ENCODE assay signal across 18 mouse cellular contexts in the genomic region with DNA sequence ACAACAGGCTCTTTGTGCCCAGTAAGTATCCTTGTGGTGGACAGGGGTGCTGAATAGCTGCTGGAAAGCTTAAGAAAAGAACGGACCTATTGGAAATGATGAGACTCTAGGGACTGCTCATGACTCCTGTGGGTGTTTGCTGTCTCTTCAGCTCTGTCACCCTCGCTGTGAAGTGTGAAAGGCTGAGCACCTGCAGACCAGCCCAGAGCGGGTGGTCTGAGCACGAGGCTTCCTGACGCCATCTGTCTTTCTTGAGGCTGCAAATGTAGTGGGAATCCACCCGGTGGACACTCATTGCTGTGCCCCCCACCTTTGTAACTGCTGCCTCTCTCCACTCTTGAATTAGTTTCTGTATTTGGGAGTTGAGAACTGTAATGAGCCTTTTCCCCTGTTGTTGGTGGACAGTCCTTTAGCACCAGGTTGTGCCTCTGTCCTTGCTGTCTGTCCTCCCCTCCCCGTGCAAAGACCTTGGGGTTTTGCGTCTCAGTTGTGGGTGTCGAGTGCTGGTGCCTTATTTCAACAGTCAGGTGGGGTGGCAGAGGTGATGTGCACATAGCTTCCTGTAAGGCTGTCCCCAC.
DNase-seq lines count a peak whose midpoint lies in the region; ATAC-seq and TF ChIP-seq lines count a peak whose summit lies in the region.
"Had no signal": no experiment of that assay in that cellular context is flagged by ENCODE, and none has a peak within 500 bp of the region (broad histone marks: within the 10 kb centered on the region; RNA-seq: fewer than 3 reads in every experiment).

No protein-coding gene starts in this region.

- 82% methylated on average over 9 of the region's 9 CpGs for WGBS in forebrain, postnatal 0 days
- 94% methylated on average over 9 of the region's 9 CpGs for WGBS in forebrain, embryonic 10.5 days
- 71% methylated on average over 9 of the region's 9 CpGs for WGBS in hindbrain, postnatal 0 days
- WGBS in hindbrain, embryonic 13.5 days, result 90% methylated on average over 9 of the region's 9 CpGs
- 85% methylated on average over 9 of the region's 9 CpGs for WGBS in midbrain, embryonic 16.5 days
- WGBS in midbrain, embryonic 10.5 days, result 93% methylated on average over 9 of the region's 9 CpGs
- WGBS in small intestine, adult 2 months, result 90% methylated on average over 9 of the region's 9 CpGs

- no peak for TF ChIP-seq CTCF in forebrain, postnatal 0 days (IDR thresholded peaks at IDR 0.05; ENCODE audit: low read depth)
- no peak for TF ChIP-seq CTCF in hindbrain, postnatal 0 days (IDR thresholded peaks at IDR 0.05; ENCODE audit: low read depth)
- TF ChIP-seq CTCF in small intestine, adult 2 months (IDR thresholded peaks at IDR 0.05; ENCODE audit: extremely low read depth, insufficient read length, insufficient replicate concordance, low read depth, low read length), result no peak

- H3K4me1 ChIP-seq in forebrain, postnatal 0 days (ENCODE audit: insufficient read depth), result no peaks in the 10 kb centered on the region
- peaks cover 7% of the 10 kb centered on the region; the same call in 1 of the 2 replicates for H3K4me1 ChIP-seq in forebrain, embryonic 10.5 days
- 0 out of 2 replicates have a peak, but pooled peaks cover 4% of the 10 kb centered on the region for H3K4me1 ChIP-seq in hindbrain, postnatal 0 days (ENCODE audit: insufficient read depth, low read length)
- peaks cover 10% of the 10 kb centered on the region; the same call in 1 of the 2 replicates for H3K4me1 ChIP-seq in hindbrain, embryonic 13.5 days (replicated peaks)
- H3K4me1 ChIP-seq in midbrain, embryonic 16.5 days (ENCODE audit: control insufficient read depth, insufficient read depth, low read length), result no peaks in the 10 kb centered on the region
- H3K4me1 ChIP-seq in midbrain, embryonic 10.5 days, result no peaks in the 10 kb centered on the region
- H3K4me1 ChIP-seq in small intestine, adult 2 months (ENCODE audit: control insufficient read depth, insufficient read depth, insufficient read length, low read length), result peaks cover 26% of the 10 kb centered on the region; the same call in 1 of the 2 replicates
- H3K4me1 ChIP-seq: embryonic facial prominence, embryonic 15.5 days; intestine, embryonic 15.5 days; neural tube, embryonic 15.5 days had no signal

- H3K4me2 ChIP-seq in forebrain, postnatal 0 days (ENCODE audit: low read depth), result no peak overlapping the region
- no peak overlapping the region for H3K4me2 ChIP-seq in hindbrain, postnatal 0 days (ENCODE audit: low read depth, low read length)
- H3K4me2 ChIP-seq in hindbrain, embryonic 13.5 days, result no peak overlapping the region
- H3K4me2 ChIP-seq in midbrain, embryonic 16.5 days (ENCODE audit: low read length), result no peak overlapping the region
- H3K4me2 ChIP-seq: embryonic facial prominence, embryonic 15.5 days; heart, embryonic 15.5 days; hindbrain, embryonic 14.5 days; intestine, embryonic 15.5 days; neural tube, embryonic 15.5 days had no signal

- TF ChIP-seq POLR2A in small intestine, adult 2 months (IDR thresholded peaks at IDR 0.05; ENCODE audit: low read depth, low read length), result no peak

- H3K9me3 ChIP-seq in forebrain, postnatal 0 days (ENCODE audit: low read length), result no peaks in the 10 kb centered on the region
- H3K9me3 ChIP-seq in forebrain, embryonic 10.5 days, result no peaks in the 10 kb centered on the region
- H3K9me3 ChIP-seq in hindbrain, postnatal 0 days (ENCODE audit: low read length), result no peaks in the 10 kb centered on the region
- H3K9me3 ChIP-seq in hindbrain, embryonic 13.5 days, result no peaks in the 10 kb centered on the region
- no peaks in the 10 kb centered on the region for H3K9me3 ChIP-seq in midbrain, embryonic 16.5 days (replicated peaks; ENCODE audit: control insufficient read depth, low read length, poor library complexity, severe bottlenecking)
- no peaks in the 10 kb centered on the region; the same call in 1 of the 2 replicates for H3K9me3 ChIP-seq in midbrain, embryonic 10.5 days (replicated peaks)
- H3K9me3 ChIP-seq: embryonic facial prominence, embryonic 10.5 days; embryonic facial prominence, embryonic 15.5 days; heart, embryonic 15.5 days; intestine, embryonic 15.5 days; neural tube, embryonic 15.5 days had no signal

- no peak overlapping the region for H3K27ac ChIP-seq in forebrain, postnatal 0 days (ENCODE audit: low read depth, low read length)
- H3K27ac ChIP-seq in forebrain, embryonic 10.5 days, result no peak overlapping the region
- peak overlapping the region; percentile 15; the same call in 1 of the 2 replicates for H3K27ac ChIP-seq in hindbrain, postnatal 0 days
- H3K27ac ChIP-seq in hindbrain, embryonic 13.5 days, result no peak overlapping the region
- no peak overlapping the region for H3K27ac ChIP-seq in midbrain, embryonic 16.5 days (ENCODE audit: low read length)
- H3K27ac ChIP-seq in midbrain, embryonic 10.5 days (replicated peaks), result no peak overlapping the region
- peak overlapping the region; percentile 41; the same call in 1 of the 2 replicates for H3K27ac ChIP-seq in small intestine, adult 2 months (ENCODE audit: insufficient read depth, low read depth, low read length)
- H3K27ac ChIP-seq: embryonic facial prominence, embryonic 10.5 days; embryonic facial prominence, embryonic 15.5 days; heart, embryonic 15.5 days; hindbrain, embryonic 14.5 days; intestine, embryonic 15.5 days; liver, embryonic 14.5 days; neural tube, embryonic 15.5 days had no signal

- H3K36me3 ChIP-seq in forebrain, postnatal 0 days (ENCODE audit: insufficient read depth), result no peaks in the 10 kb centered on the region
- peaks cover 10% of the 10 kb centered on the region for H3K36me3 ChIP-seq in forebrain, embryonic 10.5 days (replicated peaks)
- H3K36me3 ChIP-seq in hindbrain, postnatal 0 days (ENCODE audit: insufficient read depth, low read length), result no peaks in the 10 kb centered on the region; the same call in 1 of the 2 replicates
- peaks cover 32% of the 10 kb centered on the region for H3K36me3 ChIP-seq in hindbrain, embryonic 13.5 days
- H3K36me3 ChIP-seq in midbrain, embryonic 16.5 days (ENCODE audit: control insufficient read depth, insufficient read depth, low read length), result peaks cover 2% of the 10 kb centered on the region; the same call in 1 of the 2 replicates
- H3K36me3 ChIP-seq in midbrain, embryonic 10.5 days, result peaks cover 10% of the 10 kb centered on the region
- peaks cover 3% of the 10 kb centered on the region for H3K36me3 ChIP-seq in small intestine, adult 2 months (ENCODE audit: control insufficient read depth, insufficient read depth, low read length)
- H3K36me3 ChIP-seq: heart, embryonic 15.5 days had no signal

- no peaks in the 10 kb centered on the region for H3K27me3 ChIP-seq in forebrain, postnatal 0 days (ENCODE audit: insufficient read depth, low read length)
- no peaks in the 10 kb centered on the region for H3K27me3 ChIP-seq in forebrain, embryonic 10.5 days (ENCODE audit: poor library complexity, severe bottlenecking)
- H3K27me3 ChIP-seq in hindbrain, postnatal 0 days (ENCODE audit: insufficient read depth, low read length), result no peaks in the 10 kb centered on the region
- H3K27me3 ChIP-seq in hindbrain, embryonic 13.5 days, result no peaks in the 10 kb centered on the region
- H3K27me3 ChIP-seq in midbrain, embryonic 16.5 days (ENCODE audit: control insufficient read depth, insufficient read depth, low read depth, low read length), result no peaks in the 10 kb centered on the region
- H3K27me3 ChIP-seq in midbrain, embryonic 10.5 days (ENCODE audit: low read depth, poor library complexity, severe bottlenecking), result no peaks in the 10 kb centered on the region
- H3K27me3 ChIP-seq in small intestine, adult 2 months (ENCODE audit: control insufficient read depth, insufficient read depth, low read length), result no peaks in the 10 kb centered on the region
- H3K27me3 ChIP-seq: embryonic facial prominence, embryonic 15.5 days; heart, embryonic 15.5 days; intestine, embryonic 15.5 days; neural tube, embryonic 15.5 days had no signal

- ATAC-seq in forebrain, postnatal 0 days, result peak; percentile 20; the same call in 1 of the 2 replicates
- ATAC-seq in hindbrain, postnatal 0 days, result no peak; the same call in 1 of the 2 replicates
- no peak for ATAC-seq in hindbrain, embryonic 13.5 days (ENCODE audit: low FRiP score)
- ATAC-seq in midbrain, embryonic 16.5 days, result peak; percentile 26; the same call in 1 of the 2 replicates
- ATAC-seq: CD4-positive, CD25-positive, alpha-beta regulatory T cell, adult 4 months; forebrain, embryonic 14.5 days; intestine, embryonic 15.5 days had no signal

- no peak overlapping the region for H3K9ac ChIP-seq in forebrain, postnatal 0 days
- H3K9ac ChIP-seq in hindbrain, postnatal 0 days (replicated peaks; ENCODE audit: low read length), result no peak overlapping the region
- no peak overlapping the region for H3K9ac ChIP-seq in hindbrain, embryonic 13.5 days
- no peak overlapping the region for H3K9ac ChIP-seq in midbrain, embryonic 16.5 days (ENCODE audit: low read depth, low read length)
- H3K9ac ChIP-seq: embryonic facial prominence, embryonic 15.5 days; heart, embryonic 15.5 days; hindbrain, embryonic 14.5 days; intestine, embryonic 15.5 days; liver, embryonic 14.5 days; neural tube, embryonic 15.5 days had no signal

- H3K4me3 ChIP-seq in forebrain, postnatal 0 days (ENCODE audit: low read depth, low read length), result no peak overlapping the region
- H3K4me3 ChIP-seq in forebrain, embryonic 10.5 days, result no peak overlapping the region
- no peak overlapping the region for H3K4me3 ChIP-seq in hindbrain, postnatal 0 days (ENCODE audit: low read length)
- H3K4me3 ChIP-seq in hindbrain, embryonic 13.5 days, result no peak overlapping the region
- no peak overlapping the region for H3K4me3 ChIP-seq in midbrain, embryonic 16.5 days (ENCODE audit: low read depth, low read length)
- H3K4me3 ChIP-seq in midbrain, embryonic 10.5 days, result no peak overlapping the region
- no peak overlapping the region for H3K4me3 ChIP-seq in small intestine, adult 2 months (ENCODE audit: low read depth, low read length)
- H3K4me3 ChIP-seq: embryonic facial prominence, embryonic 10.5 days; embryonic facial prominence, embryonic 15.5 days; heart, embryonic 15.5 days; intestine, embryonic 15.5 days; myocyte; neural tube, embryonic 15.5 days had no signal

- no peak for DNase-seq in forebrain, postnatal 0 days
- DNase-seq in forebrain, embryonic 10.5 days (ENCODE audit: extremely low spot score, low spot score), result no peak
- no peak for DNase-seq in hindbrain, postnatal 0 days (ENCODE audit: low spot score)
- DNase-seq in midbrain, embryonic 10.5 days (ENCODE audit: low spot score), result no peak
- DNase-seq: right cerebral cortex, postnatal 25 days had no signal

Comparison
In these comparisons a context has a peak if more than half of its experiments do, and no peak if none do; other contexts are left out.
1. H3K27ac ChIP-seq: peak in hindbrain, postnatal 0 days (single experiment) and small intestine, adult 2 months (single experiment); none in forebrain, postnatal 0 days (single experiment), forebrain, embryonic 10.5 days (single experiment), hindbrain, embryonic 13.5 days (single experiment), midbrain, embryonic 16.5 days (single experiment) and midbrain, embryonic 10.5 days (single experiment).
2. ATAC-seq: peak in forebrain, postnatal 0 days (single experiment) and midbrain, embryonic 16.5 days (single experiment); none in hindbrain, postnatal 0 days (single experiment) and hindbrain, embryonic 13.5 days (single experiment).